Mouse (Mus musculus): ENCODE measurements at regions not wholly inside any gene's neighbourhood (a gene's known extent, or its start where the extent isn't known, plus 50 kb on each side); places are given as distances from the start of the nearest gene placed in this dataset.

DNA sequence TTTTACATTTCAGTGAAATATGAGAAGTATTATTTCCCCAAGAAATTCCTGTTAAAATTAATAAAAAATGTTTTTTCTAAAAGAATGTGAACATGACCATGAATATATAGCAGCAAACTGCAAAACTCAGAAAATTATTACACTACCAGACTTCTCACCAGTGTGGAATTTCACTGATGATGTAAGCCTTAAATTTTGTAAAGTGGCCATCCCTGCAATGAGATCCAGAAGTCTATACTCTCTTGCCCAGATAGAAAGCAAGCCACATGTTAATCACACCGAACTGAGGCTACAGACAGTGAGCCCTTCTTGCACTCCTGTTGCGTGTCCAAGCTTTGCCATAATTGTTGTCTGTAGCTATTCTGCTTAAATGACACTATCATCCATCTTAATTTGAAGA, 62.6 kb upstream of the P3h2 start:
- no peak for DNase-seq

DNA sequence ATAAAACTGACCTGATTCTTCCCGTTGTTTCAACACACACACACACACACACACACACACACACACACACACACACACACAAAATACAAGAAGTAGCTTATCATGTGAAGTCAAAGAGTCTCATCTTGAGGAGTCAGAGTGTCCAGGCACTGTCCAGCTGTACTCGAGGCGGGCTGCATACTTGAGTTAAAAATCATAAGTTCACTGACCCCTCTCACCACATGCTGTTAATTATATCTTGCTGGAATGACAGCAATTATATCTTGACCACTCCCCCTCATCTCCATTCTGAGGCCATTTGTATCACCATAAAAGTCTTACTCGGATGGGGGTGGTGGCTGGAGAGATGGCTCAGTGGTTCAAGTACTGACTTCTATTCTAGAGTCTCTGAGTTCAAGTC, 58.5 kb upstream of the P3h2 start:
- peak; percentile 82 for DNase-seq

DNA sequence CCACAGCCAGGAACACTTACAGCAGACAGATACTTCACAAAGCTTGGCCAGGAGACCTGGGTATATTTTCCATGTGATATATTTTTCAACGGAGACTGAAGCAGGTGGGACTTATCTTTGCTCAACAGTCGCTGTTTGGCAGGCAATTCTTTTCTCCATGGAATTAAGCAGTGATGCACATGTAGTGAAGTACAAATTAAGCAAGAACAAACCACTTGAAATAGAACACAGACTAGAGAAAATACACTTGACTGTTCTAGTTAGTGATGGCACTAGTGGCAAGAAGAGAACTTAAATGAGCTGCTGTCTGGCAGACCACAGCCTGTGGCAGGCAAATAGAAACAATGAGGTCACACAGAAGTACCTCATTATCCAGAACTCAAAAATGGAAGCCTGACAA, 57.8 kb upstream of the P3h2 start:
- peak; percentile 89 for DNase-seq

DNA sequence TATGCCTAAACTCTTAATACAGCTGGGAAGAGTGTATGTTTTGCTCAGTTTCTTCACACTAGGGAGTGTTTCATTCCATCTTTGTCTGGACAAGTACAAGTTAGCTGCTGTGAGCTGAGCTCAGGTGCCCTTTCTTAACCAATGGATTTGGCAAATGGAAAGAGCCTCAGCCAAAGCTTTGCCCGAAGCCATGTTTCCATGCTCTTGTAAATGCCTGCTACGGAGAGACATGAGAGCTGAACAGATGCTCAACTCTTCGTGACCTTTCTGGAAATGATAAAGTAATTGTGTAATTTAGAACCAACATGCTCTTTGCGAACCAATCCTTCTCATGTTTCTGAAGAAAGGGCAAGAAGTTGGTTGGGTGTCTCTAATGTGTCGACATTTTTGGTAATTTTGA, 52.0 kb upstream of the P3h2 start:
- DNase-seq, result no peak
